Mouse (Mus musculus) embryonic facial prominence, embryonic 14.5 days (tissue): Measurements from ENCODE around the gene Sirt7. TPM values are rescaled to one million over a fixed set of nuclear protein-coding genes. Genes with fewer than 3 reads are reported as not detected.

Experiments used
- ATAC-seq: fragments of 200-750 bp; cut with Nextera tagmentation; 2 replicates; pipeline ENCODE4 v1.8.0; 2017; ENCODE audit warnings: low read depth, moderate number of reproducible peaks, moderate TSS enrichment
- DNase-seq: peaks from one replicate; pipeline ENCODE4 v3.0.0-alpha.2; 2015; ENCODE audit warnings: low spot score
- H3K27ac ChIP-seq: fragments of 300-500 bp; sonication (generic); replicated peaks from 2 replicates; pipeline ENCODE4 v1.5.1; 2014; ENCODE audit warnings: low read depth, mild to moderate bottlenecking, low read length, moderate library complexity
- H3K27me3 ChIP-seq: fragments of 300-500 bp; sonication (generic); replicated peaks from 2 replicates; pipeline ENCODE4 v1.6.1; 2014; ENCODE audit warnings: low read length; ENCODE audit not compliant: control insufficient read depth, insufficient read depth
- H3K36me3 ChIP-seq: fragments of 300-500 bp; sonication (generic); 2 replicates; pipeline ENCODE4 v1.6.1; 2014; ENCODE audit warnings: low read length, mixed read lengths; ENCODE audit not compliant: control insufficient read depth, insufficient read depth
- H3K4me1 ChIP-seq: fragments of 300-500 bp; sonication (generic); 2 replicates; pipeline ENCODE4 v1.6.1; 2014; ENCODE audit warnings: antibody characterized with exemption, low read length; ENCODE audit not compliant: control insufficient read depth, insufficient read depth
- H3K4me2 ChIP-seq: fragments of 300-500 bp; sonication (generic); 2 replicates; pipeline ENCODE4 v1.6.1; 2014; ENCODE audit warnings: low read depth, mild to moderate bottlenecking, low read length, moderate library complexity, mixed read lengths
- H3K4me3 ChIP-seq: fragments of 300-500 bp; sonication (generic); 2 replicates; pipeline ENCODE4 v1.5.1; 2014; ENCODE audit warnings: low read depth, mild to moderate bottlenecking, low read length
- H3K9ac ChIP-seq: fragments of 300-500 bp; sonication (generic); 2 replicates; pipeline ENCODE4 v1.6.1; 2014; ENCODE audit warnings: low read depth, mild to moderate bottlenecking, low read length, moderate library complexity, mixed read lengths
- H3K9me3 ChIP-seq: fragments of 300-500 bp; sonication (generic); 2 replicates; pipeline ENCODE4 v1.6.1; 2016; ENCODE audit warnings: low read length; ENCODE audit not compliant: control insufficient read depth
- WGBS: fragments of 180-500 bp; shearing (Covaris S2); extraction: QIAGEN DNeasy Blood & Tissue Kit; methylation state at CpG from one replicate; pipeline ENCODE4 v1.1.7; 2014; 5-methylcytosine and 5-hydroxymethylcytosine counted together
- polyA plus RNA-seq: library from polyadenylated mRNA; unstranded; fragments of >200 nt; fragmentation: Nextera tagmentation; extraction: Ambion mirVana; gene quantifications from 2 replicates; pipeline ENCODE4 v1.2.1, GENCODE M21; 2014

Sirt7 gene
- polyA plus RNA-seq, 1 experiment from 2014 or later, result 21.8 TPM

DNA sequence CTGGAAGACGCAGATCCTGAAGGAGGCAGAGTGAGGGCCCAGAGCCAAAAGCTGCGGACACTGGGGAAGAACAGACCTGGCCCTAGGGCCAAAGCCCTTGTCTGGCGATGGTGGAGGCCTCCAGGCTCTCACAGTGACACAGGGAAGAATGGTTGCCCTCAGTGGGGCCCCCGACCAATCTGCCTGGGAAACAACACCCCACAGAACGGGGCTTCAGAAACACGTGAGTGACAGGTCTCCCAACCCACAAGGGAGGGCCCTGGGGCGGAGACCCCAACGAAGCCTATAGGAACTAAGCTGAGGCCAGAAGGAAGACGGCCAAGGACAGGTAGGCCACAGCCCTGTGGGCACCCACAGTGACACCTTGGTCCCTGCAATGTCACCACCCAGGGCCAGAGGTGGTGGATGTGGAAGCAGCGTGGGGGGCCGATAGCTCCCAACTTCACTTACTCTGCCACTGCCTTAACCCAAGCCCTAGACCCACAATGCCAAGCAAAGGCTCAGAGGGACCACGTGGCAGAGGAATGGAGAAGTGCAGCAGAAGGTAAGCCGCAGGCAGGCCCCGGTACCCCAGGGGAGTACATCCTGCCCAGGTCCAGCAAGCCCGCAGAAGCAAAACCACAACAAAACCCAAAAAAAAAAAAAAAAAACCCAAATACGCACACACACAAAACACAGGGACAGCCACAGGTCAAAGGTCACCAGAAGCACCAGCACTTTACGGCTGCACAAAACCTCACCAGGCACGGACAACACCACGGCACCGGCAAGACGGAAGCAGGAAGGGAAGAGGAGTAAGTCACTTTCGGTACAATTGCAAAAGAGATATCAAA, 2.6 kb upstream of the Sirt7 start:
- no peak for ATAC-seq
- Histone ChIP-seq H3K27ac (no peak overlapping the region), H3K9me3 (no peaks in the 10 kb centered on the region), H3K9ac (no peak overlapping the region), H3K4me1 (peaks cover 19% of the 10 kb centered on the region), H3K4me3 (no peak overlapping the region), H3K4me2 (no peak overlapping the region), H3K36me3 (peaks cover 34% of the 10 kb centered on the region), H3K27me3 (no peaks in the 10 kb centered on the region)
- WGBS, result 77% methylated on average over 22 of the region's 22 CpGs
- no peak for DNase-seq

DNA sequence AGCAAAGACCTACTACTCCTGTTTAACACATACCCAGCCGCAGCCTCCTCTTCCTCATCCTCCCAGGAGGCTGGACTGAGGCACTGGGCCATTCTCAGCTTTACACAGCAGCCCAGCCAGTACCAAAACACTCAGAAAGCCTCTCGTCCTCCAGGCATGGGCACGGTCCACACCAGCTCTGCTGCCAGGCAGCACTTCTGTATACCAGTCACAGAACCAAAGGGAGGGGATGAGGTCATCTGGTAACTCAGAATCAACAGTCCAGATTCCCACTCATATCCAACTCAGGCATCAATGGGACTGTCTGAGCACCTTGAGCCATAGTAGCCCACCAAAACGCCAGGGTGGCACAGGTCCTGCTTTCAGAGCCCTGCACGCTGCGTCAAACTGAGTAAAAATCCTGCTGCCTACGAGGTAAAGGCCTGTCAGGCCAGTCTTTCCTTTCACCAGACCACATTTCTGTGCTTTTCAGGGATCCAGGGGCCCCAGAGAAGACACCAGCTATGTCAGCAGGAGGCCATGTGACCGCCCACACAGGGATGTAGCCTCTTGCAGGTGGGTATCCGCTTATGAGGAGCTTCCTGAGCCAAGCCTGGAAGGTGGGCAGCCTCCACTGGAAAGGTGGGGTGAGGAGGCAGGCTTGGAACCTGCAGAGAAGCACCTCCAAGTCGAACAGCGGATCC, 1.9 kb upstream of the Sirt7 start:
- WGBS, result 89% methylated on average over 11 of the region's 11 CpGs
- ATAC-seq, result no peak

DNA sequence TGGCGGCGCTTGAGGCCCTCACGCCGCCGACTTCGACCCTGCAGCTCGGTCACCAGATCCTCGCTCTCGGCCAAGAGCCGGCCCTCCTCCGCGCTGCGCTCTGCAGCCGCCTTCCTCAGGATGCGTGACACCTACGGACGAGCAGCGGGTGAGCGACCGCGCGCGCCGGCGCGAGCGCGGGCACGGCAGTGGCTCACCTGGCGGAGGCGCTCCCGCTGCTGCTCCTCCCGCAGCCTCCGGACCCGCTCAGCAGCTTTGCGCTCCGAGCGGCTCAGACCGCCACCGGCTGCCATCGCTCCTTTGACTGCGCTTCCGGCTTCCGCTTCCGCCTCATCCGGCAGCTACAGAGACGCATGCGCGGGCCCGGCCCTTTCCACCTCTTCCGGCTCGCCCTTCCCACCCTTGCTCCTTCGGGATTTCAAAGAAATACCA, 344 bp downstream of the Sirt7 start:
- Histone ChIP-seq H3K4me1 (peaks cover 4% of the 10 kb centered on the region; the same call in 1 of the 2 replicates), H3K9ac (peak overlapping the region; percentile 77), H3K4me3 (peak overlapping the region; percentile 90), H3K27ac (peak overlapping the region; percentile 57; the same call in 1 of the 2 replicates), H3K4me2 (peak overlapping the region; percentile 88), H3K36me3 (peaks cover 60% of the 10 kb centered on the region), H3K27me3 (no peaks in the 10 kb centered on the region), H3K9me3 (no peaks in the 10 kb centered on the region)
- 0% methylated on average over 23 of the region's 53 CpGs for WGBS
- DNase-seq (peak; percentile 94), ATAC-seq (peak; percentile 92)

More for the DNA sequence above, 1.9 kb upstream of the Sirt7 start:
- no peak overlapping the region for H3K9ac ChIP-seq
- no peak overlapping the region for H3K4me3 ChIP-seq
- H3K27me3 ChIP-seq, result no peaks in the 10 kb centered on the region
- no peak overlapping the region for H3K4me2 ChIP-seq
- no peak for DNase-seq
- H3K4me1 ChIP-seq, result peaks cover 15% of the 10 kb centered on the region
- H3K36me3 ChIP-seq, result peaks cover 41% of the 10 kb centered on the region
- no peak overlapping the region for H3K27ac ChIP-seq
- H3K9me3 ChIP-seq, result no peaks in the 10 kb centered on the region

DNA sequence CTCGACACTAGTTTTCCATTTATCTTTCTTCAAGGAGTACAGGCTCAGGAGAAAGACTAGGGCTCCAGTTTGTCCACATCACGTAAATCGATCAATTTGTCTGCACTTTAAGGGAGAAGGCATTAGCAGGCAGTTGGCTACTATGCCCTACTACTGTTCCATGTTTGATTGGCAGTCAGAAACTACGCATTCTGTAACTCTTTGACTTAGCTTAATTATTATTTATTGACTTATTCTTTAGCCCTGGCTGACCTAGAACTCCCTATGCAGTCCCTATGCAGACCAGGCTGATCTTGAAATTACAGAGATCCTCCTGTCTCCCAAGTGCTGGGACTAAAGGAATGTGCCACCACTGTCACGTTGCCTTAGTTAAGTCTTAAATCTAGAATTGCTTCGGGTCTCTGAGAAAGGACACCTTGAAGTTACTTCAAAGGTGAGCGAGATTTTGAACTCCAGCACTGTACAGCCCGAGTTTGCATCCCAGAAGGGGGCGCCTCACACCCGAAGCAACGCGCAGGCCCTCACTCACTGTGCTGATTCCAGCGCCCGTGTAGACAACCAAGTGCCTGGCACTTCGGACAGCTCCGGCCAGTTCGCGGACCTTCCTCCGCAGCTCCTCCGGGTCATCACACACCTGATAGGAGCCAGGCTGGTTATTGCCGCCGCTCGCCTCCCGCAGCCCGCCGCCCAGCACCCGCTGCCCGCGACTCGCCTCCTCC, 920 bp downstream of the Sirt7 start:
- 13% methylated on average over 30 of the region's 30 CpGs for WGBS
- H3K4me3 ChIP-seq, result peak overlapping the region; percentile 90
- H3K9me3 ChIP-seq, result no peaks in the 10 kb centered on the region
- H3K27ac ChIP-seq, result peak overlapping the region; percentile 25; the same call in 1 of the 2 replicates
- H3K27me3 ChIP-seq, result no peaks in the 10 kb centered on the region
- H3K4me2 ChIP-seq, result peak overlapping the region; percentile 88
- DNase-seq, result peak; percentile 72
- H3K4me1 ChIP-seq, result peaks cover 4% of the 10 kb centered on the region; the same call in 1 of the 2 replicates
- H3K9ac ChIP-seq, result peak overlapping the region; percentile 77
- peak; percentile 77 for ATAC-seq
- peaks cover 58% of the 10 kb centered on the region for H3K36me3 ChIP-seq

DNA sequence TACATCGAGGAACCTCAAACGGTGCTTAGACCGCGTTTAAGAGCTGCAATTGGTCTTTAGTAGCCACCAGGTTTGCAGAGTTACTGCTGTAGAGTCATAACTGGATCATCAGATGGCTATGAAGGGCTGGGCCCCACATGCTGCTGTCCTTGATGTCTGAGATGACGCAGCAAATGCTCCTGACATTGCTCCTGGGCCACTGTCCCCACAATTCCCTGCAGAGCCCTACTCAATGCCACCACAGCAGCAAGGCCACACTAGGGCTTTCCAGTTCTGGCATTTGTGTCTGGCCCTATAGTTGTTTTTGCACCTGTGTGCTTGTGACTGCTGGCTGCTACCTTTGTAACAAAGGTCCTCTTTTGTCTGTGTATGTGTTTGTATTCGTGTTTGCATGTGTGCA, 2.2 kb downstream of the Sirt7 start:
- no peak overlapping the region for H3K9ac ChIP-seq
- no peak overlapping the region for H3K4me3 ChIP-seq
- H3K4me1 ChIP-seq, result peaks cover 4% of the 10 kb centered on the region; the same call in 1 of the 2 replicates
- H3K27me3 ChIP-seq, result no peaks in the 10 kb centered on the region
- no peaks in the 10 kb centered on the region for H3K9me3 ChIP-seq
- DNase-seq, result no peak
- no peak overlapping the region for H3K4me2 ChIP-seq
- H3K36me3 ChIP-seq, result peaks cover 59% of the 10 kb centered on the region
- no peak overlapping the region for H3K27ac ChIP-seq
- ATAC-seq, result no peak
- WGBS, result 89% methylated on average over 6 of the region's 6 CpGs

DNA sequence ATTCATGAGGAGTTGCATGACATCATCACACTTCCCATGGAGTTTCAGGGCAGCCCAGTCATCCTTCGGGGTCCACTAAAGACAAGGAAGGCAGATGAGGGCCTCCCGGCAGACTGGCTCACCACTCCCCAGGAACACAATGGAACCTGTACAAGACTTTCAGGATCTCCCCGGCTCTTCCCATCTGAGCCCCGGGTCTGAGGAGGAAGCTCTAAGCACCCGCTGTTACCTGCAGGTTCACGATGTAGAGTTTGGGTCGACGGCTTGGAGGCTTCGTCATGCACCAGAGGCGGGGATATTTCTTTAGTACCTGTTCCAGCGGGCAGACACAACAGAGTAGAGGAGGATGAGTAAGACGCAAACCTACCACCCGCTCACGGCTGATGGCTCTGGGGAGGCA, 4.8 kb downstream of the Sirt7 start:
- H3K27ac ChIP-seq, result no peak overlapping the region
- no peak overlapping the region for H3K4me2 ChIP-seq
- H3K9me3 ChIP-seq, result no peaks in the 10 kb centered on the region
- no peaks in the 10 kb centered on the region for H3K27me3 ChIP-seq
- no peak for DNase-seq
- WGBS, result 92% methylated on average over 14 of the region's 14 CpGs
- no peak overlapping the region for H3K9ac ChIP-seq
- H3K4me3 ChIP-seq, result no peak overlapping the region
- peaks cover 10% of the 10 kb centered on the region for H3K4me1 ChIP-seq
- H3K36me3 ChIP-seq, result peaks cover 50% of the 10 kb centered on the region
- no peak for ATAC-seq

DNA sequence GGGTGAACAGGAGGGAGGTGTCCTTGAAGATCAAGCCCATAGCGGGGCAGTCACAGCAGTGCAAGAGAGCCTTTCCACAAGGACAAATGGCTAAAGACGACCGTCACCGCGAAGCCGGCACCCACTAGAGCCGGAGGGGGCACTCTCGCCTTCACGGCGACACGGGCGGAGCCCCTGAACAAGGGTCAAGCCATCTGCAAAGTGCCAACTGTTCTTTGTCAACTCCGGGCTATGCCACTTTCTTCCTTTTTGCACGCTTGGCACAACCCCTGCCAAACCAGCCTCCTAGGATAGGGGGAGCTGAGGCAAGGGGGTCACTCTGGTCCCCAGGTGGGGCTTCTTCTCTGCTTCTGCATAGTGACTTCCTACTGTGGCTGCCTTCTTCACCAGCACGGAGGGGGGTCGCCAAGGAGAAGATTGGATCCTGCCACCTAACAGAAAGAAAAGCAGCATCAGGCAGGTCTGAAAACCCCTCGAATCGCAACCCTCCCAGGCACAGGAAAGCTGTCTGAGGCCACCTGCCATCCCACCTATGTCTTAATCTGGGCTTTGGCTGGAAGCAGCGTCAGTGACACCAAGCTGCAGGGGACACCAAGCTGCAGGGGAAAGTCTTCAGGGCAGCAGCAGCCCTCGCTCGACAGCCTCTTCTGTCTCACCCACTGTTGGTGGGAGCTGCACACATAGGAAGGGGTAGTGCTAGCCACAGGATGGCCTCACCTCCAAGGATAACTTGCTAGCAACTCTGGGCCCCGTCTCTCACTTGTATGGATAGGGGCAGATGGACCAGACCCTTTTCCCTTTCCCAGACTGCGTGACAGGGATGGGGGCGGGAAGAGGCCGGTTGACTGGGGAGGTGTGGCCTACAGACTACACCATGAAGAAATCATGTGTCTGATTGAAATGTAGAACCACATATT, 6.2 kb downstream of the Sirt7 start:
- DNase-seq (no peak), ATAC-seq (no peak)
- WGBS, result 93% methylated on average over 25 of the region's 25 CpGs
- Histone ChIP-seq H3K4me2 (no peak overlapping the region), H3K9me3 (no peaks in the 10 kb centered on the region), H3K4me3 (no peak overlapping the region), H3K4me1 (peaks cover 8% of the 10 kb centered on the region), H3K36me3 (peaks cover 57% of the 10 kb centered on the region), H3K27me3 (no peaks in the 10 kb centered on the region), H3K9ac (no peak overlapping the region), H3K27ac (no peak overlapping the region)
